Mouse (Mus musculus): ENCODE measurements around the gene Tex19.1.
"Not testable (repeated sequence)": the region's sequence is repeated elsewhere in the genome, so short reads cannot be mapped to it uniquely, and the experiment has no call there.

Gene Tex19.1

DNA sequence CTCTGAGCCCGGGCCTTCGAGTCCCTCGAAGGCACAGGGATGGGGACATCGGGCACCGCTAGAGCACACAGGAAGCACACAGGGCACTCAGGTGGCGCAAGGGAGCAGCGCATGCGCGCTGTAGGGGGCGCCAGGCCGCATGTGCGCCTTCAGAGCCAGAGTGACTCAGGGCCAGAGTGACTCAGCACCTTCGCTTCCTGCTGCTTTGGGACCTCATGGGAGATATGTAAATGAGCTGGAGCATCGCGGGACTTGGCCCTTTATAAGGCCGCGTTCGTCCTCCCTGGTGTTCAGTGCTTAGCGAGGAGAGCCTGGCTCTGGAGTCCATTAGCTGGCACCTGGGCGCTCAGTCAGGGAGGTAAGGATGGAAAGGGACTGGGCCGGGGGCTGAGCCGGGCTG, at the start of gene Tex19.1:
Gene Tex19.1 (plus strand): TSS at position 279 of the 400 bp plus-strand sequence.
- no peak for DNase-seq (ENCODE audit: low read depth, low spot score)

DNA sequence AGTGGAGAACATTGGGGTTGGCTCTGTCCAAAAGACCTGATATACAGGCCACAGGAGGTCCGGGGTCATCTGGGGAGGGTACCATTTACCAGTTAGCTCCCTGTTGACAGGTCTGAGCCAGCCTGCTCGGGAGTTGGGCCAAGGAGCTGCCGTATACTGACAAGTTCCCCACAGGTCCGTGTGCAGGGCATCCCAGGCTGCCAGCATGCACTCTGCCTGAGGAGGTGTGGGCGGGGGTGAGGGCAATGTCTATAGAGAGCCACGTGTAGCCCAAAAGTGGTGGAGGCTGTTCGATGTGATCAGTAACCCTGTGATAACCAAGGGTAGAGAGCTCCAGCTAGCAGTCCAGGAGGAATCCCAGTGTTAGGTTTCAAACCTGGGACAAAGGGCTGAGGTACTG, 46.2 kb upstream of the Tex19.1 start:
- DNase-seq (ENCODE audit: low read depth, low spot score) = no peak

DNA sequence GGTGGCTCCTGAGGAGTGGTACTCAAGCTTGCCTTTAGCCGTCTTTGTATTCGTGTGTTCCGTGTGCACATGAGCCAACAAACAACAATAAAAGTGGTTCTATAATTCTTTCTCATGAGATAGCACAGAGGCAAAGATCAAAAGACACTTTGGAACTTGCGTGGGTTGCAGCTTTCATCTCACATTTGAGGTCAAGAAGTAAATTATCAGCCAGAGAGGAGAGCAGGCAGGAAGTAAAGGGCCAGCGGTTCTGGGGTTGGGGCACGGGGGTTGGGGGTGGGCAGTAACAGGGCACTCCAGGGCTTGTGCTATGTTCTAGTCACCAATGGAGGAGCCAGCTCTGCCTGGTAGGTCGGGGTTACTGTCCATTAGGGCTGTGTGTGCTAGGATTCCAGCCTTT, 45.3 kb upstream of the Tex19.1 start:
- no peak for DNase-seq (ENCODE audit: low read depth, low spot score)

DNA sequence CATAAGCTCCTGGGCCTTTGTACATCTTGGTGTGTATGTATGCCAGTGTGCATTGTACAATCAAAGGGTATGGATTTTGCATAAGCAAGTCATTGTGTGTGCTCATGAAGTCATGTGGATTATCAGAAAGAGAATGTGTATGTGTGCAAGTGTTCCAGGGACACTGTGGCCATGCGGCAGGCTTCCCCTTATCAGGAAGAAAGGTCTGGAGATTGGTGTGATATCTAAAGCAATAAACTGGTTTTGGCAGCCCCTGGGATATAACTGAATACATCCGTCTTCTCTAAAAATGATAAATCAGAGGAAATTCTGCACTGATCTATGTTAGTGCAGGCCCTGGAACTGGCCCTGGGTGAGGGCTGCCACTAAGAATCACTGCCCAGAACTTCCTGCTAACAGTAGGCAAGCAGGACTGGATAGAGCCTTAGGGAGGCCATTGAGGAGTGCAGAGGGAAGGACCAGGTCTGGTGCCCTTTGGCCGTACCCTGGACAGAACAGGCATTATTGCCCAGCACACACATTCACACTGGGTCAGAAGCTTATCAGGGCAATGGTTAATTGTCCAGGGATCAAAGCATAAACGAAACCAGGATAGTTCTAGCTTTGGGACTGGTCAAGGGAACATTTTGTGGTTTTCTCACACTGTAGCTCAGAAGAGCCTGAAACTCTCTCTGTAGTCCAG, 44.7 kb upstream of the Tex19.1 start:
- DNase-seq (ENCODE audit: low read depth, low spot score) = no peak

DNA sequence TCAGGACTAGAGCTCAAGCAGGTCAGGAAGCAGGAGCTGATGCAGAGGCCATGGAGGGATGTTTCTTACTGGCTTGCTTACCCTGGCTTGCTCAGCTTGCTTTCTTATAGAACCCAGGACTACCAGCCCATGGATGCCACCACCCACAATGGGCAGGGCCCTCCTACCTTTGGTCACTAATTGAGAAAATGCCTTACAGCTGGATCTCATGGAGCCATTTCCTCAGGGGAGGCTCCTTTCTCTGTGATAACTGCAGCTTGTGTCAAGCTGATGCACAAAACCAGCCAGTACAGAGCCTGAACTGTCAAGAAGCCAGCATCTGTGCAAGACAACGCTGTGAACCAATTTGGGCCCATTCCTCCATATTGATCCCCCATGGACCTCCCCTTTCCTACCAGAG, 38.7 kb upstream of the Tex19.1 start:
- not testable (repeated sequence) for DNase-seq (ENCODE audit: low read depth, low spot score)

DNA sequence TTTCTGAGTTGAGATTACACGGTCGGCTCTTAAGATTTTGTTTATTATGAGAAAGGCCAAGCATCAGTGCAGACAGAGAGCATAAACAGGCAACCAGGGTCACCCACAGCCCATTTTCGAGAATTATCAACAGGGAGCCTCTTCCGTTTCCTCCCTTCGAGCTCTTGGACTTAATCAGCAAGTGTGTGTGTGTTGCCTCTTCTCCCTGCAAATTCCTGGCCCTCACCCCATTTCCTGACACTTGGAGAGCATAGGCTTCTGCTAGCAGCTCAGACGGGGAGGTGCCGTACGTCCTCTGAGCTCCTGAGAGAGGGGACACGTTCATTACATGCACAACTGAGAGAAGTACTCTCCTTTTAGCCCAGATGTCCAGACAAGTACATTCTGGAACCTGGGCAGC, 37.9 kb upstream of the Tex19.1 start:
- DNase-seq (ENCODE audit: low read depth, low spot score) = no peak

DNA sequence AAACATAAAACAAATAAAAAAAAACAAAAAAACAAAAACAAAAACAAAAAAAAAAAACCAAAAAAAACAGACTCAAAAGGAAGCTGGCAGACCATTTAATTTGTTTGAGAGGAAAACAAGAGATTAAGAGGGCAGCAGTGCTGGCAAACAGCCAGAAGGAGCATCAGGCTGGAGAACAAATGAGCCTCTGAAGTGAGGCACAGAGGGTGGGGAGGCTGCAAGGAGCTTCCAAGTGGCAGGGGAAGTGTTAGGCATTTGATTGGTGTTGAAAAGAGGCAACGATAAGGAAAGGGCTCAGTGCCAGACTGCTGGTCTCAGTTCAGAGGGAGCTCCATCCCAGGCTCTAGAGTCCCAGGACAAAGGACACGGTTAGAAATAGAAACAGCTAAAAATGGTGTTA, 36.0 kb upstream of the Tex19.1 start:
- no peak for DNase-seq (ENCODE audit: low read depth, low spot score)

DNA sequence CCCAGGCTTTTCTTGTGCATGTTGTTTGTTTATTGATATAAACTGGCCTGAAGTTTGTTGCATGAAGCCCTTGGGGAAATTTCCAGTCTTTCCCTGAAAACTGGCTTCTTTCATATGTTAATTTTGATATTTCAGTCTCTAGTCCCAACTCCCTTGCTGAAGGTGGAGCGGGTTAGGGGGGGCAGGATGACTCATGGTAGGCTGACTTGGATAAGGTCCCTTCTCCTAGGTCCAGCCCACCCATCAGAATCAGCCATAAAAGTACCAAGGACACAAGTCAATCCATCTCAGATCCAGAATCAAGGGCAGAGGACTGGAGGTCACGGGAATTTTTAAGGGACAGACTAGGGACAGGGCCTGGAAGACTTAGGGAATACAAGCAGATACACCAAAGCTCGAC, 34.9 kb upstream of the Tex19.1 start:
- DNase-seq (ENCODE audit: low read depth, low spot score) = no peak

DNA sequence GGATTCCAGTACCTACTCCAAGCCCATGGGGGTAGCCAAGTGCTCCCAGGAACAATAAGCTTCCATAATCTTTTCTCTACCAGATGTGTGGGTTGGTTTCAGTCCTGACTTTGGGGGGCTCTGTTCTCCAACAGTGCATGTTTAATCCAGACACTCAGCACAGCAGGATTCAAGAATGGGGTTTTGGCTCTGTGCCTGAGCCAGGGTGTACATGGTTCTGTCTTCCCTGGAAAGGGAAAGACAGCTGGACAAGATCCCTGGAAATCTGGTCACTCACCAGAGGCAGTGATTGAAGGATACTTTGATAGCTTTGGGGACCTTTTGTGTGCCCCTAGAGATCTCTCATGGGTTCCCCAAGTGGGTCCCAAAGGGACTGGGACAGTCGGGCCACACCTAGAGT, 34.3 kb upstream of the Tex19.1 start:
- no peak for DNase-seq (ENCODE audit: low read depth, low spot score)

DNA sequence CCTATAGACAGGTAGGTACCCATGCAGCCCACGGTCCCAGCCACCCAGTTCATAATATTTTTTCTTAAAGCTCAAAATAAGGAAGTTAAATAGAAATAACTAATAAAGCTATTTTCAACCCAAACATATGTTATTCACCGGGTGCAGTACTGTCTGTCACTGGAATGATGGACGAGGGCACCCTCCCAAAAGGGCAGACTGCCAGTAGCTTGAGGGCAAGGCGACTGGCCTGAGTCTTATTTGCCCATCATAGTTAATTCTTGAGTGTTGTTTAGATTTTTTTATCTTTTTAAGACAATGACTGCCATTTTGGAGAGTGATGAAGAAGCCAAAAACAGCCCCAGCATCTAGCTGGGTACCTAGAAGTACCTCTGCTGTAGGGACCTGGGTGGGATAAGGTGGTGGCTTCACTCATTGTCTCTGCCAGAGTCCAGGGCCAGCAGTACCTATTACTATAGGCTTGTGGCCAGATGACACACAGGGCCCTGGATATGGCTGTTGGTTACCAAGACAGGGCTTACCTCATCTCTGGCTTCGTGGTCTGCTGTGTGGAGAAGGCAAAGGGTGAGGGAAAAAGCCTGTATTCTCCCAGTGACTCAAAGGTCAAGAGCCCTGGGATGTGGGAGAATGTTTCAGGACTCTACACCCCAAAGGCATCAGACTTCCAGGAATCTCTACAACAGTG, 33.7 kb upstream of the Tex19.1 start:
- DNase-seq (ENCODE audit: low read depth, low spot score) = no peak

DNA sequence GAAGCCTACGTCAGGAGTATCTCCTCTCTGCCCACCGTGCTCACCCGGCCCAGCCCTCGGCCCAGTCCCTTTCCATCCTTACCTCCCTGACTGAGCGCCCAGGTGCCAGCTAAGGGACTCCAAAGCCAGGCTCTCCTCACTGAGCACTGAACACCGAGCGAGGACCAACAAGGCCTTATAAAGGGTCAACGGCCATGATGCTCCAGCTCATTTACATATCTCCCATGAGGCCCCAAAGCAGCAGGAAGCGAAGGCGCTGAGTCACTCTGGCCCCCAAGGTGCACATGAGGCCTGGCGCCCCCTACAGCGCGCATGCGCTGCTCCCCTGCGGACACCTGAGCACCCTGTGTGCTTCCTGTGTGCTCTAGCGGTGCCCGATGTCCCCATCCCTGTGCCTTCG, 27.8 kb upstream of the Tex19.1 start:
- DNase-seq (ENCODE audit: low read depth, low spot score) = no peak

DNA sequence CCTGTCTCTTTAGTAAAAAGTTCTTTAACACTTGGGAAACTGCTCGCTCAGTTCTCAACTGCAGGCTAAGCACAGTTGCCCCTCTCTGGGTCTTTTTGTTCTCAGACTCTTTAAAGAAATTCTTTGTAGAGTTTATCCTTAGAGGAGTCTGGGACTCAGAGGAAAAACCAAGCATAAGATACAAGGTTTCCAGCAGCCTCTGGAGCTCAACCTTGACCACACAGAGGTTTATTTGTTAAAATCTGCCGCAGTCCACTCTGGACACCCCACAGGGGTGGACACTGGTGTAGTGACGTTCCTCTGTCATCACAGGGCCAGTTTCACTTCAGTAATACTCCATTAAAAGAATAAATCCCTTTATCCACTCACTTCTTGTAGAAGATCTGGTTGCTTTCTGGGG, 27.4 kb upstream of the Tex19.1 start, which contains the start of gene Tex19.2:
Gene Tex19.2 (minus strand): TSS at position 101 of the 400 bp plus-strand sequence.
- DNase-seq (ENCODE audit: low read depth, low spot score) = no peak

DNA sequence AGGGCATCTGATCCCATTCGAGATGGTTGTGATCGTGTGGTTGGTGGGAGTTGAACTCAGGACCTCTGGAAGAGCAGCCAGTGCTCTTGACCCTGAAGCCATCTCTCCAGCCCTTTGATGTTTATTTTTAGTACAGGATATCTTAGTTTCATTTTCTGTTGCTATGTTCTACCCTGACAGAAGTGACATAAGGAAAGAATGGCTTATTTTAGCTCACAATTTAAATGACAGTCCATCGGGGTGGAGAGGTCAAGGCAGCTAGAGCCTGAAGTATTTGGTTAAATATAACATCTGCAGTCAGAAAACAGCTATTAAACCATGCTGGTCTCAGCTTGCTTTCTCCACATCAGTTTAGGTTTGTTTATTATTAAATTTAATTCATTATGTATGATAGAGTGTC, 24.8 kb upstream of the Tex19.1 start:
- no peak for DNase-seq (ENCODE audit: low read depth, low spot score)

DNA sequence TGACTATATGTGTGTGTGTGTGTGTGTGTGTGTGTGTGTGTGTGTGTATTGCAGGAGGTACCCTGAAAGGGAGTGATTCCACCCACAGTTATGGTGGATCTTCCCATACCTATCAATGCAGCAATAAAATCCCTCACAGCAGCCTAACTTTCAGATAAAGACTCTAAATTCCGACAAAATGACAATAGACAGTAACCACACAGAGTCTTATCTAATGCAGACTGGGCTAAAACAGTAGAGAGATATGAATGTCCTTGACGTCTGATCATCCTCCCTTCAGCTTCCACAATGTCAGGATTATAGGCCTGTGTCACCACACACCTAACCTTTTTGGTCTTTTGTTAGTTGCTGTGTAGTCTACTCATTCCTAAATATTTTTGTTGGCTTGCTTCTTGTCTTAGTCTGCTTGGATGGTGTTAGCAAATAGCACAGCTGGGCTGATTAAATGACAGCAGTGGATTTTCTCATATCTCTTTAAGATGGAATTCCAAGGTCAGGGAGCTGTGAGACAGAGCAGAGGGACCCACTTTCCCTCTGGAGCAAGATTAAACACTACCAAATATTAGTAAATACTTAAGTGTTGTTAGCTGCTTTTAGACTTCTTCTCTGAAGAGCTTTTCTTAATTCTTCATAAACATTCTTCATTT, 23.8 kb upstream of the Tex19.1 start:
- no peak for DNase-seq (ENCODE audit: low read depth, low spot score)

DNA sequence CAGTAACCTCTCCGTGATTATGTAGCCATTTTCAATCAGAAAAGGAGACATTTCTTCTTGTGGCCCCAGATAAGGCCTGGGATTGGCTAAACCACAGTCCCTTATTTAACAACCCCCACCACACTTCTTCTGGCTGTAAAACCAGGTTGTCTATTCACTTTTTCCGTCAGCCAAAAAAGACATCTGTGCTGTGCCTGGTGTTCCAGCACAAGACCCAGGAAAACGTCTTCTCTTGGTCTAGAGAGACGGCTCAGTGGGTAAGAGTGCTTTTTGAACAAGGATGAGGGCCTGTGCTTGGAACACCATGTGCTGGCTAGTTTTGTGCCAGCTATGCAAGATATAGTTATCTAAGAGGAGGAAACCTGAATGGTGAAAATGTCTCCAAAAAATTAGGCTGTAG, 22.5 kb upstream of the Tex19.1 start:
- DNase-seq (ENCODE audit: low read depth, low spot score) = no peak

DNA sequence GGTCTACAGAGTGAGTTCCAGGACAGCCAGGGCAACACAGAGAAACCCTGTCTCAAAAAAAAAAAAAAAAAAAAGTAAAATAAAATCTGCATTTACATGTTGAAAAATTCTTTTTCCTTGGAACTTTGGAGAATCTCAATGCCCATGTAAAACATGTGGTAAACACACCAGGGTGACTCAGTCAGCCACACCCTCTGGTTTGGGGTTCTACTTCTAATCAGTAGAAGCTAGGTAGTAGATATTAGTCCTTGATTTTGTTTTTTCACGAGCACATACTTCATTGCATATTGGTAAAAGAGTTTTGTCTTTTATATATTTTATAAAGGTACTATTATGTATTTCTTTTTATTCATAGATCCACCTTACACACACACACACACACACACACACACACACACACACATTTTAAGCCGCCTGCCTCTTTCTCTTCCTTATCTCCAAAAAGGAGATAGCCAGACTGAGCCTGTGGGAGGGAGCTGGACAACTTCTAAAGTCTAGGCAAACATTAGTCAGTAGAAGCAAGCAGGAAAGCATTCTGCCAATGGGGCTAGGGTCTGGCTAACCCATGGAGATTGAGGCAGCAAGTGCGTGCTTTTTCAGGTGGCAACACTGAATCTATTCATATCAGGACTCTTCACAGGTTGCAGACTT, 20.3 kb upstream of the Tex19.1 start:
- no peak for DNase-seq (ENCODE audit: low read depth, low spot score)

DNA sequence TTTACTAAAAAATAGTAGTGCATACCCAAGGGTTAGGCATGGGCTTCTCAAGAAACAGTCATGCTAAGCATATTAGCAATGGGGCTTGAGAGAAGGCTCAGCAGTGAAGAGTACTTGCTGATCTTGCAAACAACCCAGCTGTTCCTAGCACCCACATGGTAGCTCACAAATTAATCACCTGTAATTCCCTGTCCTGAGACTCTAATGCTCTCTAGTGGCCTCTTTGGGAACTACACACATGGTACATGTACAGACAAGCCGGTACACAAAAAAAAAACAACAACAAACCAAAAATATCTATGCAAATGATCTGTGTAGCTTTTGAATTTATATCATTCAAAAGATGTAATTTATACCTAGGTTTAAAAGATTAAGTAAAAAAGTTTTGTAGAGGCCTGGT, 19.5 kb upstream of the Tex19.1 start:
- DNase-seq (ENCODE audit: low read depth, low spot score) = no peak

DNA sequence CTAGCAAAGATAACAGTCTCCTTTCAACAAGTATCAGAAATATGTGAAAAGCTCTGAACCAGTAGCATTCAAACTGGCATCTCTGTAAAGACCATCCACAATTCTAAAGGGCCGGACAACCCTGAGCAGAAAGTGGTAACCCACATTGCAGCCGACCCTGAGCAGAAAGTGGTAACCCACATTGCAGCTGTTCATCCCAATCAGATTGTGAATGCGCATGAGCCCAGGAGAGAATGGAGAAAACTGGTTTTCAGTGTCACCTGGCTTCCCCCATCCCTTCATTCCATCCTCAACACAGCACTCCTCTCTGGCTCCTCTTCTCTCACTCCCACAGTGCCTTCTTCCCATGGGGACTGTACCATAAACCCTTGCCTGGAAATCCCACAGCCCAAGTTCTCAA, 18.5 kb upstream of the Tex19.1 start:
- DNase-seq (ENCODE audit: low read depth, low spot score) = no peak

DNA sequence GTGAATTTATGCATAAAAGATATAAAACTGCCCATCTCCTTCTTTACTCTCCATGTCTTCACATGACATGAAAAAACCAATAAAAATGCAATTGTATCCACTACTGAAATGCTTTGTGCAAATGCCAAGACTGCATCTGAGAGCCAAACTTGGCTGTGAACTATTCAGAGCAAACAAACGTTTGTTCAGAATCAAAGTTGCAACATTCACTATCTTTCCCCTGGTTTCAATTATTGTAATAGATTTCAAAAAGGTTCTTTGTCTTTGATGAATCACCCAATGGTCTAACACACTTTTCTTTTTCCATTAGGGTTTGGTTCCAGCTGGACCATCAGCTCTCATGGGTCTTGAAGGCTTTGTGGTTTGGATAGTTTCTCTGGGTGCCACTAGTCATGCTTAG, 16.3 kb upstream of the Tex19.1 start:
- DNase-seq (ENCODE audit: low read depth, low spot score) = peak; percentile 5

DNA sequence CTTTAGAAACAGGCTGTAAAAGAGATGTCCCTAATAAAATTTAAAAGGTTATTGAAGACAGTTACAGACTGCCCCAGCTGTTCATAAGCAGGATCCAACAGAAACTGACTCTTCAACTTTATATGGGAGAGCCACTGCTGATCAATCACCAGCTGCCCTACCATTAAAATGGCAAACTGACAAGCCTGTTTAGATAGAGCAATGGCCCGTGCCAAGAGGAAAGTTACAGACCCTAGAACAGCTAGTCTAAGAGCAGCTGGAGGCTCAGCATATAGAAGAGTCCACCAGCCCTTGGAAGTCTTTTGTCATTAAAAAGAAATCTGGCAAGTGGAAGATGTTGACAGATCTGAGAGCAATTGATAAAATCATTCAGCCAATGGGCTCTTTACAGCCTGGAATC, 11.3 kb upstream of the Tex19.1 start:
- DNase-seq (ENCODE audit: low read depth, low spot score) = no peak

DNA sequence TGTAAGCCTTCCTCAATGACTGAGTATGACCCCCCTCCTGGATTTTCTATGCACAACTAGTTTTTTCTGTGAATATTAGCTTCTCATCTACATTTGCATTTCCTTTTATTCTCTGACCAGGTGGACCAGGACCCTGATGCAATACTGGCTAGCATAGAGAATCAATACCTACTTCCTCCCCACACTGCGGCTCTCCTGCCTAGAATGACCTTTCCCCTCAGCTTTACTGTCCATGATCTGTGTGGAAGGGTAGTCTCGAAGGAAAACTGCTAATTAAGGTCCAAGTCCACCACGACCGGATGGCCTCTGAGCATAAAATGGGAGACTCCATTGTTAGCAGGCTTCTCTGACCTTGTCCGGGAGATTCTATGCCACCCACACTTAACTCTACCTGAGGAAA, 8.3 kb upstream of the Tex19.1 start:
- DNase-seq (ENCODE audit: low read depth, low spot score) = no peak

DNA sequence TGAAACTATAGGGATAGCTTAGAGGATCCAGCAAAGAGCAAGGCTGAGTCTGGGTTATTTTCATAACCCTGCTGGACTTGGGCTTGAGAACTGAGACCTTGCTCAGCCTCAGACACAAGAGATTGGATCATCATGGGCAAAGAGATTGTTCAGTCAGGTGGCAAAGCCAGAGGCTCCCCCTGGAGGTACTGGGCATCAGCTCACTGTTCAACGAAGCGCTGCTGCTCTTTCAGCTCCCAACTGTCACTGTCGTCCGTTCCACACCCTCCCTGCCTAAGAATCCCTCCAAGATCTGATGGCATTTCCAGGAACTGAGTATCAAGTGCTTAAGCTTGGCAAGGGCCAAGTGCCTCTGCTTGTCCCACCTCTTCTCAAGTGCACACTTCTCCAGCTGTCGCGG, 7.2 kb upstream of the Tex19.1 start:
- DNase-seq (ENCODE audit: low read depth, low spot score) = no peak
